Mouse (Mus musculus) adrenal gland, postnatal 14 days (tissue): Measurements from ENCODE around the gene Fut7. TPM values are rescaled to one million over a fixed set of nuclear protein-coding genes. Genes with fewer than 3 reads are reported as not detected.
"Not testable (repeated sequence)": the region's sequence is repeated elsewhere in the genome, so short reads cannot be mapped to it uniquely, and the experiment has no call there.

Experiments used
- DNase-seq: peaks from one replicate; pipeline ENCODE4 v3.0.0; 2021; ENCODE audit warnings: mixed read lengths
- long read RNA-seq, 2 experiments: library from polyadenylated mRNA; stranded (forward); transcript quantifications; one replicate each; pipeline ENCODE4 v2.0.0; 2021
- total RNA-seq: library from RNA; stranded (reverse); gene quantifications from 2 replicates; pipeline ENCODE4 v1.2.3, GENCODE M21; 2021

The Fut7 gene
- 4.7 TPM in 1 of 2 replicates, not detected in the other for total RNA-seq
- long read RNA-seq, experiment 1, partial matches to known transcripts: 0 of 1 reads
- long read RNA-seq, experiment 1, other reads (novel, unspliced or antisense): 1 of 1 reads
- long read RNA-seq, experiment 2: 0 reads

DNA sequence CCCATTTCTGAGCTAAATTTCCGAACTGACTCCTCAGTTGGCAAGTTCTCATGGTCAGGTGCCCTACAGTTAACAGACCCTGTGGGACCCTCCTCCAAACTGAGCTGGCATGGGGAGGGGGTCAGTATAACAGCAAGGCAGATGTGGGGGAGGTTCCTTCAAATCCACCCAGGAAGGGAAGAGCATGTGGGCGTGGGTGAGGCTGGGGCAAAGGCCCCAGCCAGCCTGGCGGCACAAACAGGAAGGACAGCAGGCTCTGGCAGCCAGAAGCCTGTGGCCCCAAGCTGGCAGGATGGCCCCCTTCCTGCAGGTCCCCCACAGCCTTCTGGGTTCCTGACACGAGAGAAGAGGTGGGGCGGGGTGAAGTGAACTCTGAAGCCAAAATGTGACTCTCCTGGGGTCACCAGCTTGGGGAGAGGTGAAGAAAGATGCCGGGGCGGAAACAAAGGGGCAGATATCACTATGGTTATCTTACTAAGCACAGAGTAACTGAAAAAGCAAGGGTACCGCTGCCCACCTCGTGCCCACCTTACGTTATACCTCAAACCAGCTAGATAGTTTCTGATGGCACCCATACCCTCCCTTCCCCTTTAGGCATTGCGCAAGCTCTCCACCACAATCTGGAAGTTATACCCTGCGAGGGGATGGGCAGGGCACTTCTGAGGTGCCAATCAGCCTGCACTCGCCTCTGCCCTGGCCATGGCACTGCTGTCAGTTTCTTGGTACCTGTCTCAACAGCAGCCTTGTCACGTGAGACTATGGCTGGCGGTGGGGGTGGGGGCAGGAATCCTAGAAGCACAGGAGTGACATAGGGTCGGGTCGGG is at the start of gene Fut7:
TSS of gene Fut7 (plus strand) at position 681 of the 824 bp plus-strand sequence.
- no peak for DNase-seq

GRCm38 (mm10) chr2:25373431-25373830 is 49.6 kb upstream of the Fut7 start:
- no peak for DNase-seq

- DNase-seq: peak; percentile 59
Observed at GRCm38 (mm10) chr2:25376589-25376988, 46.5 kb upstream of the Fut7 start.

- DNase-seq: no peak
Observed at GRCm38 (mm10) chr2:25384492-25384891, 38.6 kb upstream of the Fut7 start.

DNA sequence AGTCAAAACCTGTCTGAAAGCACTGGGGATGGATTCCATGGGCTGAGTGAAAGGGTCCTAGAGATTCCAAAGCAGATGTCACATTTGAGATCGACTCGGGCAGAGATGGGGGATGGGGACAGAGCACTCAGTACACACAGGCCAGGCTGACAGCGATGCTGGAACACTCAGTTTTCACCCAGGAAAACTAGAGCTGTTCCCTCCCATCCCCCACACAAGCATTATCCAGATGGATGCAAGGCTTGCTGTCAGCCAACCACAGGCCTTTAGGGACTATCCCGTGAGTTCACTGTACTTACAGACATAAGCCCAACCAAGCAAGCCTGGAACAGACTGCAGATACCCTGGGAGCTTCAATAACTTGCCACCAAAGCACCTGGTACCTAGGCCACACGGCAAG is 31.8 kb upstream of the Fut7 start:
- no peak for DNase-seq

DNA sequence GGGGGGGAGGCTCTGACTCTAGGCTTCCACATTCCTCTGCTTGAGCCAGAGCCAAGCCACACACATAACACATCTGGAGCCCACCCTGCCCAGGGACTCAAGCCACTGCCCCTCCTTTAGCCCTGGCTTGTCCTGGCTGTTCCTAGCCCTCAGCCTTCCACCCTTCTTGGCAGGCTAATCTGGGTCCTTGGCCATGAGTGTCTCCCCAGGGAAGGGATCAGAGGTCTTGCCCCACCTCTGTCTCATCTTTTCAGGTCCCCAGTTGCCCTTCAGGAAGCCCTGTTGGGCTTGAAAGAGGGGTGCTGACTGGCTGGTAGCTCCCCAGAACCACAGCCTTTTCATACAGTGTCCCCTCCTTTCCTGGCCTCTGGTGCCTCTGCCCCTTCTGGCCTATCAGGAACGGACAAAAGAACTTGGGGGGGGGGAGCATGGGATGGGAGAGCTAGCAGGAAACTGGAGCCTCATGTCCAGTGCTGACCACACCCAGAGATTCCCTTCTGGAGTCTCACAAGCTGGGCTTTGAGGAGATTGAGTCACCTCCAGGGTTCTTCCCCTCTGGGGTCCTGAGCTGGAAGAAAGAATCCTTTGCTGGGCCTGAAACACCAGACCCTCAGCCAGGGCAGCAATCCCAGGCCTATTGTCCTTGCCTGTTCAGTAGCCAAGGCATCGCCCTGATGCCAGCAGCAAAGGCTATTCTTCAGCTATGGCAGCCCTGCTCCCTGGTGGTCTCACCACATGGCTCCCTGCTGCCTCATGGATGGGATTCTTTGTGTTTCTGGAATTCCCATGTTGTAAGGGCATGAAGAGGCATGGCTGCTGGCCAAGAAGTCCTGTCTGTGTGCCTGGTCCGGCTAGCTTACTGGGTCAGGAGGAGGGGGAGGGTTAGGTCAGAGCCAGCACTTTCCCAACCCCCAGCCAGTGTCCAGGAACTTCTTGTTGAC is 28.5 kb upstream of the Fut7 start:
- peak; percentile 37 for DNase-seq

- peak; percentile 61 for DNase-seq
Observed at GRCm38 (mm10) chr2:25395721-25396596, 27.1 kb upstream of the Fut7 start, which contains the start of gene Entpd2. TSS of gene Entpd2 (plus strand) at chr2:25395874.

DNA sequence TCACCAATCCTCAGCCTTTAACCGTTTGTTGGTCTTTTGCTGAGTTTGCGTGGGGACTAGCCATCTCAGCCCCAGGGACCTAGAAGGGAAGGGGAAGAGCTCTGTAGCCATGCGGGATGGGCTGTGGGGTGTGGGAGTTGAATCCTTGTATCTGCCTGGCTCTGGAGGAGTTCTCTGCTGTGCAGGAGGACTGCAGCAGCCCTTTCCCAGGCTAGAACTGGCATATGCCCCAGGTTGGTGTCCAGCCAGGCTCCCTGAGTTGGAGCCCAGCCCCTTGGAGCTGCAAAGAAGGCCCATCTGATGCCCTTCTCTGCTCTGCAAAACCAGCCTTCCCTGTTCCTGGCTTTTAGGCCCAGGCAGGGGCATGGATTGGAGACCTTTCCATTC is 26.5 kb upstream of the Fut7 start:
- DNase-seq: peak; percentile 17

DNA sequence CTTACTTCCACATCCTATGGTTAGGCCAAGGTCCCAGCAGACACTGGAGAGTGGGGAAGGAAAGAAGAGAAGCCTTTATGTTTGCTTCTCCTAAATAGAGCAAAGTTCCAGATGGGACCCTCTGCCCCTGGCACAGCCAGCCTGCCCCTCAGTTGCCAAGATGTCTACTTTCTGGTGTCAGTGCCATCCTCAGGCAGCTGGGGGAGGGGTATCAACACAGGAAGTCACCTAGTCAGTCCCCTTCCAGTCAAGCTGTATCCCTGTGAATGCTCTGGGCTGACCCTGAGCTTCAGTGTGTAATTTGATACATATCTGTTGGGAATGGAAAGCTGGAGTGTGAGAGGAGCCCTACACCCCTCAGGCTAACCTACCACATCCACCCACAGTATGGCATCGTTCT is 26.1 kb upstream of the Fut7 start:
- no peak for DNase-seq

DNA sequence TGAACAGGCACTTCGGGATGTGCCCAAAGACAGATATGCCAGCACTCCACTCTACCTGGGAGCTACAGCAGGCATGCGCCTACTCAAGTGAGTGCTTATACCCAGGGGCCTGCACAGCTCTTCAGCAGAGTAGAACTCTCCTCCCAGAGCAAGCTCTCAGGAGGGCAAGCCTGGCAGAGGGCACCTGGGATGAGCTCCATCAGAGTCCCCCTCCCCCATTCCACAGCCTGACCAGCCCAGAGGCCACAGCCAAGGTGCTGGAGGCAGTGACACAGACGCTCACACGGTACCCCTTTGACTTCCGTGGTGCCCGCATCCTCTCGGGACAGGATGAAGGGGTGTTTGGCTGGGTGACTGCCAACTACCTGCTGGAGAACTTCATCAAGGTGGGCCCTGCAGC is 25.0 kb upstream of the Fut7 start:
- no peak for DNase-seq

GRCm38 (mm10) chr2:25399051-25399450 is 24.0 kb upstream of the Fut7 start, which contains the start of gene Npdc1:
TSS of gene Npdc1 (plus strand) at chr2:25399351.
- DNase-seq: no peak

- no peak for DNase-seq
Observed at GRCm38 (mm10) chr2:25400291-25400690, 22.8 kb upstream of the Fut7 start.

DNA sequence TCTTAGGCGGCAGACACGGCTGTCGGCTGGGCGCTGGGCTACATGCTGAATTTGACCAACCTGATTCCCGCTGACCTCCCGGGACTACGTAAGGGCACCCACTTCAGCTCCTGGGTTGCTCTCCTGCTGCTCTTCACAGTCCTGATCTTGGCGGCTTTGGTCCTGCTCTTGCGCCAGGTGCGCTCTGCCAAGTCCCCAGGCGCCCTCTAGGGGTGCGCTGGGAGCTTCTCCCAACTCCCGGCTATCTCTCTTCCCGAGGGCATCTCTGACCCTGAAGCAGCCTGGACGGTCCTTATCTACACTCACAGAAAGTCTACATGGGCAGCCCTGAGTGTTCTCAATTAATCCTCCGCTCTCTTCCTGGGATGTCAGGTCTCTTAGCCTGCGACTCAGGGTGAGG is 22.3 kb upstream of the Fut7 start:
- DNase-seq: peak; percentile 80

DNA sequence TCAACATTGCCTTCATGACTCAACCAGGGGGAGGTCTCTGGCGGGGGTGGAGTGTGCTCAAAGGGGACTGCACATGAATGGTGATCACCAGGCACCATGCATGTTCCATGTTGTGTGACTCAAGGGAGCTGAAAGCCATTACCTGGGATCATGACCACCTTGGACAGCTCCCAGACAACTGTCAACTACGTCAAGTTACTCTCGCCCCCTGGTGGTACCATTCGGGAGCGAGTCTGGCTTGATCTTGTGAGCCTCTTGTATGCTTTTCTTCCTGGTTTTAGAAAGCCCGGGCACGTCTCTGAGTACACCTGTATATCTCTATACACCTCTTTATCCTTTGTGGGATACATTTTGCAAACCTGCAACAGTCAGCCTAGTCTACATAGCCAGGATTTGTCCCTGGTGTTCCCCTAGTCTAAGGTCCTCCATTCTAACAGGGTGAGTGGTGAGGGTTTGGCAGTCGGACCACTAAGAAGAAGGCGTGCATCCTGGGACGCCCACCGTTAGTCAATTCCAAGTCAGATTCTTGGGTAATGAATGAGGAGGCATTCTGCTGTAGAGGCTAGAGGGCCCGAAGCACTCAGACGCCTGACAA is 20.6 kb upstream of the Fut7 start:
- DNase-seq: peak; percentile 88

- peak; percentile 79 for DNase-seq
Observed at GRCm38 (mm10) chr2:25402972-25403601, 20.0 kb upstream of the Fut7 start.

DNA sequence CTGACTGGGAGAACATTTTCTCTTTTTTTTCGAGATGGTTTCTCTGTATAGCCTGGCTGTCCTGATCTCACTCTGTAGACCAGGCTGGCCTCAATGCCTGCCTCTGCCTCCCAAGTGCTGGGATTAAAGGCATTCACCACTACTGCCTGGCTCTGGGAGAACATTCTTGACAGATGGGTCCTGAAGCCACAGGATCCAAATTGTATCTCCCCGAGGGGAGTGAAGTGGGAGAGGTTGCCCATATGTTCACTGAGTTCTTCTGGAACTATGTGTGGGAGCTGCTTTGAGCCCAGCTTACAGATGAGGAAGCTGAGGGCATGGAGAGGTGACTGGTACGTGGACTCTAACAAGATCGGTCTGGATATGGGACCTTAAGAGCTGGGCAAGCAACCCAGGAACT is 19.1 kb upstream of the Fut7 start:
- no peak for DNase-seq

DNA sequence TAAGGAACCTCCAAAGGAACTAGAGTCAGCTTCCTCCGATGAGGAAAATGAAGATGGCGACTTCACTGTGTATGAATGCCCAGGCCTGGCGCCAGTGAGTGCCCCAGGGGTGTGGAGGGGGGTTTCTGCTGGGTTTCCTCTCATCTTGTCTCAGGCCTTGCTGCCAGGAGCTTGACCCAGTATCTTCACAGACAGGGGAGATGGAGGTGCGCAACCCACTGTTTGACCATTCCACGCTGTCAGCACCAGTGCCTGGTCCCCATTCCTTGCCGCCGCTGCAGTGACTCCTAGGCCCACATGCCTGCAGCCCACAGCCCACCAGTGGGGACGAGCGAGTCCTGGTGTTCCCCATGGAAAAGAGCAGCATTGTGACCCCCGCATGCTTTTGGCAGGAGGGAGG is 14.2 kb upstream of the Fut7 start:
- no peak for DNase-seq

GRCm38 (mm10) chr2:25413436-25413835 is 9.6 kb upstream of the Fut7 start:
- not testable (repeated sequence) for DNase-seq

DNA sequence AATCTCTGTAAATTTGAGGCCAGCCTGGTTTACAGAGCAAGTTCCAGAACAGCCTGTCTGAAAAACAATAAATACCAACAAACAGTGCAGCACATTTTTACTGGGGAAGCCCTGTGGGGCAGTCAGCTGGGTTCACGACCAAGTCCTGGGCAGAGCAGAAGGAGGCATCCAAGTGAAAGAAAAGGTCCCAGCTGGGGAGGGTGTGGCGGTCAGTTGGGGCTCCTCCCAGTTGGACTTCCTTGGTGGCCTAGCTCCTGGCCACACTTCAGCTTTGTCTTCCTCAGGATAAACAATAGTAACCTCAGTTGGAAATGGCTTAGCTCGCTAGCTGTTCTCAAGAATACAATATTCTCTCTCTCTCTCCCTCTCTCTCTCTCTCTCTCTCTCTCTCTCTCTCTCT is 5.6 kb upstream of the Fut7 start:
- peak; percentile 40 for DNase-seq

- peak; percentile 68 for DNase-seq
Observed at GRCm38 (mm10) chr2:25421896-25422295, 1.2 kb upstream of the Fut7 start.

DNA sequence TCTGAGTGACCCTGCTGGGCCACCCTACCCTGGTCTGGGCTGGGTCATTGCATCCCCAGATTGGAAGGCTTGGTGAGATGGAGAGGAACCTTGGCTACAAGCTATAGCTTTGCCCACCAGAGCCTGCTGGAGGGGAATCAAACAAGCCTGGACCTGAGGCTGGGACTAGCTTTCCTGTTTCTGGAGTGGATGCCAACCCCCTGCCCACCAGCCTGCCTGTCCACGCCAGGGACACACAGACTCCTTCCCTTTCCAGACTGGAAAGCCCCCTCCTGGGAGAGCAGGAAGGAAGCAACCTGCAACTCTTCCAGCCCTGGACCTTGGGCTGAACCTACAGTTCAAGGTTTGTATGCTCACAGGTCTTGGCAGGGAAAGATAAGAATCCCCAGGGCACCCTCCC is 559 bp downstream of the Fut7 start:
- DNase-seq: no peak
